Mouse (Mus musculus) MEL (cell line): ENCODE results near the gene Arhgap23. TPM values are rescaled to one million over a fixed set of nuclear protein-coding genes. Genes with fewer than 3 reads are reported as not detected.

Experiments used
- DNase-seq: peaks from one replicate; pipeline ENCODE4 v3.0.0; 2011; ENCODE audit warnings: low read depth, low spot score
- H3K27ac ChIP-seq: 2 replicates; pipeline ENCODE4 v1.5.1; 2012; ENCODE audit warnings: low read depth, mild to moderate bottlenecking, control low read depth, low read length, moderate library complexity; ENCODE audit not compliant: control insufficient read depth
- H3K27me3 ChIP-seq, 2 experiments: fragments of 150-350 bp in 1 of 2; sonication (generic) in 1 of 2; 2 replicates each; pipeline ENCODE4 v1.6.1; 2012; ENCODE audit warnings: low read length in 2 of 2, mild to moderate bottlenecking in 2 of 2, improper control_type of control experiment in 1 of 2, moderate library complexity in 1 of 2; ENCODE audit not compliant: insufficient read depth in 2 of 2, control insufficient read depth in 1 of 2
- H3K36me3 ChIP-seq, 2 experiments: 2 replicates each; pipeline ENCODE4 v1.6.1; 2012 to 2014; ENCODE audit warnings: low read length in 2 of 2, improper control_type of control experiment in 1 of 2, inconsistent platforms in 1 of 2, mild to moderate bottlenecking in 1 of 2; ENCODE audit not compliant: insufficient read depth in 2 of 2, control insufficient read depth in 1 of 2
- H3K4me1 ChIP-seq, 2 experiments: fragments of 150-350 bp in 1 of 2; sonication (generic) in 1 of 2; 2 replicates each; pipeline ENCODE4 v1.6.1; 2012; ENCODE audit warnings: low read length in 2 of 2, improper control_type of control experiment in 1 of 2, mild to moderate bottlenecking in 1 of 2; ENCODE audit not compliant: insufficient read depth in 2 of 2, control insufficient read depth in 1 of 2
- H3K4me3 ChIP-seq, 2 experiments: fragments of 150-350 bp in 1 of 2; sonication (generic) in 1 of 2; 2 replicates each; pipeline ENCODE4 v1.5.1; 2012; ENCODE audit warnings: low read depth in 2 of 2, low read length in 2 of 2, mild to moderate bottlenecking in 2 of 2, moderate library complexity in 2 of 2, control low read depth in 1 of 2, improper control_type of control experiment in 1 of 2; ENCODE audit not compliant: control insufficient read depth in 1 of 2, insufficient read depth in 1 of 2
- H3K79me2 ChIP-seq: 2 replicates; pipeline ENCODE4 v1.6.1; 2012; ENCODE audit warnings: mild to moderate bottlenecking, low read length, moderate library complexity; ENCODE audit not compliant: control insufficient read depth, poor library complexity, insufficient read depth
- H3K9ac ChIP-seq: 2 replicates; pipeline ENCODE4 v1.6.1; 2012; ENCODE audit warnings: low read depth, mild to moderate bottlenecking, control low read depth, low read length, moderate library complexity; ENCODE audit not compliant: control insufficient read depth, poor library complexity, severe bottlenecking
- H3K9me3 ChIP-seq: fragments of 150-350 bp; sonication (generic); replicated peaks from 2 replicates; pipeline ENCODE4 v1.6.1; 2012; ENCODE audit warnings: mild to moderate bottlenecking, low read length, improper control_type of control experiment, moderate library complexity; ENCODE audit not compliant: insufficient read depth
- BHLHE40 ChIP-seq: IDR thresholded peaks from 2 replicates; pipeline ENCODE4 v1.6.1; 2012; ENCODE audit warnings: low read depth, mild to moderate bottlenecking, inconsistent platforms, low read length, improper control_type of control experiment, borderline replicate concordance
- CHD1 ChIP-seq: IDR thresholded peaks from 2 replicates; pipeline ENCODE4 v1.6.1; 2012; ENCODE audit warnings: low read depth, mild to moderate bottlenecking, inconsistent platforms, low read length, improper control_type of control experiment
- CHD2 ChIP-seq: IDR thresholded peaks from 2 replicates; pipeline ENCODE4 v1.6.1; 2011; ENCODE audit warnings: low read length, improper control_type of control experiment
- CTCF ChIP-seq, 3 experiments: IDR thresholded peaks in 2 of 3; conservative IDR thresholded peaks in 1 of 3; 2 replicates each; pipeline ENCODE4 v1.5.1; 2011 to 2012; ENCODE audit warnings: low read length in 3 of 3, low read depth in 2 of 3, mild to moderate bottlenecking in 2 of 3, improper control_type of control experiment in 1 of 3, inconsistent platforms in 1 of 3, mixed read lengths in 1 of 3, moderate library complexity in 1 of 3; ENCODE audit not compliant: control insufficient read depth in 1 of 3, insufficient read depth in 1 of 3, poor library complexity in 1 of 3, severe bottlenecking in 1 of 3
- ELF1 ChIP-seq: IDR thresholded peaks from 2 replicates; pipeline ENCODE4 v1.6.1; 2014; ENCODE audit warnings: low read depth, mild to moderate bottlenecking, inconsistent platforms, low read length, improper control_type of control experiment, moderate library complexity
- ETS1 ChIP-seq: IDR thresholded peaks from 2 replicates; pipeline ENCODE4 v1.6.1; 2012; ENCODE audit warnings: low read depth, mild to moderate bottlenecking, inconsistent platforms, low read length, improper control_type of control experiment, moderate library complexity
- GABPA ChIP-seq: IDR thresholded peaks from 2 replicates; pipeline ENCODE4 v1.6.1; 2012; ENCODE audit warnings: low read depth, mild to moderate bottlenecking, inconsistent platforms, low read length, improper control_type of control experiment, moderate library complexity
- MAFK ChIP-seq: IDR thresholded peaks from 2 replicates; pipeline ENCODE4 v1.6.1; 2011; ENCODE audit warnings: low read depth, mild to moderate bottlenecking, low read length, improper control_type of control experiment, borderline replicate concordance
- MAX ChIP-seq: IDR thresholded peaks from 2 replicates; pipeline ENCODE4 v1.6.1; 2011; ENCODE audit warnings: low read length, improper control_type of control experiment
- MAZ ChIP-seq: IDR thresholded peaks from 2 replicates; pipeline ENCODE4 v1.6.1; 2012; ENCODE audit warnings: low read depth, mild to moderate bottlenecking, inconsistent platforms, low read length, improper control_type of control experiment
- MEF2A ChIP-seq: IDR thresholded peaks from 2 replicates; pipeline ENCODE4 v1.6.1; 2014; ENCODE audit warnings: low read depth, mild to moderate bottlenecking, inconsistent platforms, low read length, improper control_type of control experiment; ENCODE audit not compliant: poor library complexity, insufficient replicate concordance, severe bottlenecking; ENCODE audit errors: extremely low read depth
- MXI1 ChIP-seq: IDR thresholded peaks from 2 replicates; pipeline ENCODE4 v1.6.1; 2011; ENCODE audit warnings: mild to moderate bottlenecking, low read depth, low read length, improper control_type of control experiment
- MYB ChIP-seq: IDR thresholded peaks from 2 replicates; pipeline ENCODE4 v1.6.1; 2011; ENCODE audit warnings: mild to moderate bottlenecking, low read depth, low read length, improper control_type of control experiment
- MYC ChIP-seq: IDR thresholded peaks from 2 replicates; pipeline ENCODE4 v1.6.1; 2011; ENCODE audit warnings: low read depth, mild to moderate bottlenecking, low read length, improper control_type of control experiment, moderate library complexity
- NELFE ChIP-seq: IDR thresholded peaks from 2 replicates; pipeline ENCODE4 v1.6.1; 2011; ENCODE audit warnings: low read depth, low read length, improper control_type of control experiment
- NRF1 ChIP-seq: IDR thresholded peaks from 2 replicates; pipeline ENCODE4 v1.6.1; 2014; ENCODE audit warnings: low read depth, mild to moderate bottlenecking, inconsistent platforms, low read length, improper control_type of control experiment, moderate library complexity; ENCODE audit not compliant: poor library complexity, insufficient read depth, severe bottlenecking
- POLR2A ChIP-seq, 2 experiments: IDR thresholded peaks; 2 replicates each; pipeline ENCODE4 v1.6.1; 2011 to 2012; ENCODE audit warnings: low read length in 2 of 2, mild to moderate bottlenecking in 2 of 2, control low read depth in 1 of 2, improper control_type of control experiment in 1 of 2, low read depth in 1 of 2, moderate library complexity in 1 of 2; ENCODE audit not compliant: control insufficient read depth in 1 of 2, insufficient read depth in 1 of 2, poor library complexity in 1 of 2
- POLR2AphosphoS2 ChIP-seq: IDR thresholded peaks from 2 replicates; pipeline ENCODE4 v1.6.1; 2011; ENCODE audit warnings: low read length, improper control_type of control experiment
- POLR2AphosphoS5 ChIP-seq: IDR thresholded peaks from 2 replicates; pipeline ENCODE4 v1.6.1; 2012; ENCODE audit warnings: low read depth, borderline replicate concordance, mild to moderate bottlenecking, inconsistent platforms, low read length, moderate library complexity, mixed read lengths
- RAD21 ChIP-seq: IDR thresholded peaks from 2 replicates; pipeline ENCODE4 v1.6.1; 2011; ENCODE audit warnings: mild to moderate bottlenecking, low read depth, low read length, improper control_type of control experiment
- RCOR1 ChIP-seq: IDR thresholded peaks from 2 replicates; pipeline ENCODE4 v1.6.1; 2012; ENCODE audit warnings: low read depth, mild to moderate bottlenecking, inconsistent platforms, low read length, improper control_type of control experiment
- SIN3A ChIP-seq: IDR thresholded peaks from 2 replicates; pipeline ENCODE4 v1.6.1; 2012; ENCODE audit warnings: low read length, improper control_type of control experiment, inconsistent platforms
- SMC3 ChIP-seq: IDR thresholded peaks from 2 replicates; pipeline ENCODE4 v1.6.1; 2011; ENCODE audit warnings: low read depth, low read length, improper control_type of control experiment
- TAL1 ChIP-seq: IDR thresholded peaks from 2 replicates; pipeline ENCODE4 v1.6.1; 2012; ENCODE audit warnings: mild to moderate bottlenecking, inconsistent platforms, low read length, moderate library complexity, mixed read lengths
- TBP ChIP-seq: IDR thresholded peaks from 2 replicates; pipeline ENCODE4 v1.8.0; 2011; ENCODE audit warnings: low read depth, low read length, improper control_type of control experiment
- TCF12 ChIP-seq: IDR thresholded peaks from 2 replicates; pipeline ENCODE4 v1.6.1; 2014; ENCODE audit warnings: low read depth, mild to moderate bottlenecking, inconsistent platforms, low read length, improper control_type of control experiment, moderate library complexity
- ZKSCAN1 ChIP-seq: IDR thresholded peaks from 2 replicates; pipeline ENCODE4 v1.6.1; 2012; ENCODE audit warnings: low read depth, mild to moderate bottlenecking, inconsistent platforms, low read length, improper control_type of control experiment, moderate library complexity
- ZMIZ1 ChIP-seq: IDR thresholded peaks from 2 replicates; pipeline ENCODE4 v1.6.1; 2012; ENCODE audit warnings: low read depth, mild to moderate bottlenecking, inconsistent platforms, low read length, improper control_type of control experiment, moderate library complexity
- ZNF384 ChIP-seq: IDR thresholded peaks from 2 replicates; pipeline ENCODE4 v1.6.1; 2012; ENCODE audit warnings: low read depth, mild to moderate bottlenecking, inconsistent platforms, low read length, improper control_type of control experiment
- polyA plus RNA-seq, 2 experiments: library from polyadenylated mRNA; stranded (reverse) in 1 of 2; unstranded in 1 of 2; fragments of >175 nt in 1 of 2; fragments of >200 nt in 1 of 2; gene quantifications; 2 replicates each; pipeline versions ENCODE4 v1.2.1 to v1.2.4; 2012; ENCODE audit warnings: low replicate concordance in 2 of 2, low read depth in 1 of 2; ENCODE audit not compliant: insufficient read length in 2 of 2, insufficient read depth in 1 of 2, missing spikeins in 1 of 2
- total RNA-seq: library from RNA; depleted of rRNA; stranded (reverse); fragments of 300-350 nt; gene quantifications from 2 replicates; pipeline ENCODE4 v1.2.3, GENCODE M21; 2012

Arhgap23 gene
- total and polyA plus RNA-seq, 3 experiments, result 1.7 to 7.5 TPM; not detected in 1

- Histone ChIP-seq H3K9ac (no peak overlapping the region), H3K27me3 (no peaks in the 10 kb centered on the region), H3K4me1 (peaks cover 7 to 35% of the 10 kb centered on the region in 2 experiments), H3K36me3 (peaks cover 0 to 19% of the 10 kb centered on the region in 2 experiments; a peak in 2 of 4 replicates), H3K9me3 (no peaks in the 10 kb centered on the region), H3K27ac (no peak overlapping the region), H3K4me3 (no peak overlapping the region), H3K79me2 (no peaks in the 10 kb centered on the region)
- DNase-seq, result no peak
- no peak for TF ChIP-seq NELFE
- no peak for TF ChIP-seq TCF12
- TF ChIP-seq MAX, result no peak
- no peak for TF ChIP-seq TAL1
- TF ChIP-seq POLR2A (IDR thresholded peaks at IDR 0.05; ENCODE audit: control insufficient read depth in 1 of 2, insufficient read depth in 1 of 2, low read depth in 1 of 2, low read length in 2 of 2, poor library complexity in 1 of 2), result no peak
- TF ChIP-seq MYC, result no peak
- no peak for TF ChIP-seq MEF2A
- TF ChIP-seq ZMIZ1, result no peak
- TF ChIP-seq RCOR1, result no peak
- no peak for TF ChIP-seq CHD1
- no peak for TF ChIP-seq POLR2AphosphoS2
- no peak for TF ChIP-seq CHD2
- TF ChIP-seq BHLHE40, result no peak
Measured at GRCm38 (mm10) chr11:97434121-97434520, 18.8 kb downstream of the Arhgap23 start.

- H3K9me3 ChIP-seq, result no peaks in the 10 kb centered on the region
- H3K4me1 ChIP-seq, result peaks cover 7 to 30% of the 10 kb centered on the region in 2 experiments
- peak; percentile 97 for DNase-seq
- peak overlapping the region; percentile 43 for H3K9ac ChIP-seq
- H3K27ac ChIP-seq, result peak overlapping the region; percentile 17
- H3K4me3 ChIP-seq, result peak overlapping the region; percentile 53 to 84
- H3K36me3 ChIP-seq, result peaks cover 0 to 18% of the 10 kb centered on the region in 2 experiments; a peak in 2 of 4 replicates
- no peaks in the 10 kb centered on the region for H3K27me3 ChIP-seq
- no peaks in the 10 kb centered on the region for H3K79me2 ChIP-seq
- TF ChIP-seq ZNF384, result no peak
- no peak for TF ChIP-seq MAFK
- TF ChIP-seq POLR2AphosphoS5, result no peak
- no peak for TF ChIP-seq MEF2A
- peak; percentile 90 for TF ChIP-seq TBP
- TF ChIP-seq SIN3A, result peak; percentile 78
- 0 out of 2 replicates have a peak, but pooled peaks have one; percentile 25 for TF ChIP-seq ELF1
- TF ChIP-seq MYC, result peak; percentile 49; the same call in 1 of the 2 replicates
- TF ChIP-seq MYB, result no peak
- TF ChIP-seq MAZ, result peak; percentile 56; the same call in 1 of the 2 replicates
- TF ChIP-seq SMC3, result no peak
- TF ChIP-seq ZKSCAN1, result peak; percentile 70; the same call in 1 of the 2 replicates
- TF ChIP-seq TAL1, result no peak
- TF ChIP-seq NELFE, result peak; percentile 46; the same call in 1 of the 2 replicates
- TF ChIP-seq ZMIZ1, result peak; percentile 69; the same call in 1 of the 2 replicates
- TF ChIP-seq TCF12, result no peak
- TF ChIP-seq CTCF (IDR thresholded peaks at IDR 0.05 in 2 of 3, conservative IDR thresholded peaks at IDR 0.05 in 1 of 3; ENCODE audit: control insufficient read depth in 1 of 3, insufficient read depth in 1 of 3, low read depth in 2 of 3, low read length in 3 of 3, poor library complexity in 1 of 3, severe bottlenecking in 1 of 3), result peak; percentile 22 to 65 (median 46); a peak in 5 of 6 replicates
- TF ChIP-seq RAD21, result no peak
- no peak for TF ChIP-seq GABPA
- peak; percentile 12; the same call in 1 of the 2 replicates for TF ChIP-seq ETS1
- no peak for TF ChIP-seq NRF1
- peak; percentile 46 to 78; a peak in 3 of 4 replicates for TF ChIP-seq POLR2A (IDR thresholded peaks at IDR 0.05; ENCODE audit: control insufficient read depth in 1 of 2, insufficient read depth in 1 of 2, low read depth in 1 of 2, low read length in 2 of 2, poor library complexity in 1 of 2)
- TF ChIP-seq MXI1, result peak; percentile 87; the same call in 1 of the 2 replicates
Measured at GRCm38 (mm10) chr11:97434704-97435454, 19.5 kb downstream of the Arhgap23 start.
